Mouse (Mus musculus) neutrophil, adult 65 days (primary cell): ENCODE results near the gene Cnp. TPM values are rescaled to one million over a fixed set of nuclear protein-coding genes. Genes with fewer than 3 reads are reported as not detected.

Source experiments
- total RNA-seq: library from RNA; stranded (reverse); gene quantifications from 2 replicates; pipeline ENCODE4 v1.2.4, GENCODE M21; 2023

Cnp gene
- 8.8 and 11.1 TPM in 2 replicates for total RNA-seq

GRCm38 (mm10) chr11:100574708-100575483 lies at the start of gene Cnp:
Gene Cnp, plus strand, starts transcription at chr11:100574904.

GRCm38 (mm10) chr11:100527458-100528374 lies 47.0 kb upstream of the Cnp start, which contains the start of gene Acly:
Gene Acly, minus strand, starts transcription at chr11:100528000.

GRCm38 (mm10) chr11:100544832-100545745 lies 29.6 kb upstream of the Cnp start, which contains the start of gene Ttc25:
Gene Ttc25, plus strand, starts transcription at chr11:100545607.

GRCm38 (mm10) chr11:100618761-100619484 lies 44.2 kb downstream of the Cnp start, which contains the start of gene Nkiras2:
Gene Nkiras2, plus strand, starts transcription at chr11:100619244.

GRCm38 (mm10) chr11:100619982-100620381 lies 45.3 kb downstream of the Cnp start, which contains the start of gene Dnajc7:
Gene Dnajc7, minus strand, starts transcription at chr11:100620168.

Other genes with a start within 250 kb of the Cnp start
- not detected in 2 replicates for gene Gast, start 240.5 kb upstream of the Cnp start, total RNA-seq
- 0.22 and 0.34 TPM in 2 replicates for gene Hap1, start 218.8 kb upstream of the Cnp start, total RNA-seq
- 15.8 and 23.9 TPM in 2 replicates for gene Jup, start 177.1 kb upstream of the Cnp start, total RNA-seq
- 0.22 and 0.23 TPM in 2 replicates for gene P3h4, start 160.1 kb upstream of the Cnp start, total RNA-seq
- 0.51 and 0.68 TPM in 2 replicates for gene Fkbp10, start 159.2 kb upstream of the Cnp start, total RNA-seq
- 4.1 and 4.5 TPM in 2 replicates for gene Nt5c3b, start 133.1 kb upstream of the Cnp start, total RNA-seq
- gene Klhl10, start 133.0 kb upstream of the Cnp start, total RNA-seq, result not detected in 2 replicates
- gene Klhl11, start 102.2 kb upstream of the Cnp start, total RNA-seq, result 15.6 and 20.5 TPM in 2 replicates
- 116 and 138 TPM in 2 replicates for gene Acly, start 46.9 kb upstream of the Cnp start, total RNA-seq
- not detected in 2 replicates for gene Ttc25, start 29.3 kb upstream of the Cnp start, total RNA-seq
- gene Nkiras2, start 44.3 kb downstream of the Cnp start, total RNA-seq, result 38.6 and 41.5 TPM in 2 replicates
- gene Dnajc7, start 45.3 kb downstream of the Cnp start, total RNA-seq, result 130 and 149 TPM in 2 replicates
- gene Zfp385c, start 117.6 kb downstream of the Cnp start, total RNA-seq, result not detected in 2 replicates
- 24.0 and 25.9 TPM in 2 replicates for gene Dhx58, start 129.4 kb downstream of the Cnp start, total RNA-seq
- 7.2 and 8.3 TPM in 2 replicates for gene Kat2a, start 137.6 kb downstream of the Cnp start, total RNA-seq
- not detected in 2 replicates for gene Hspb9, start 138.9 kb downstream of the Cnp start, total RNA-seq
- 158 and 168 TPM in 2 replicates for gene Rab5c, start 163.3 kb downstream of the Cnp start, total RNA-seq
- gene Kcnh4, start 185.0 kb downstream of the Cnp start, total RNA-seq, result not detected in 2 replicates
- gene Hcrt, start 188.0 kb downstream of the Cnp start, total RNA-seq, result not detected in 2 replicates
- gene Ghdc, start 196.1 kb downstream of the Cnp start, total RNA-seq, result 8.8 and 13.0 TPM in 2 replicates